Mouse (Mus musculus) yolk sac, embryonic 10.5 days (tissue): ENCODE data around the gene Mgat4e.

Source experiments
- DNase-seq: peaks from one replicate; pipeline ENCODE4 v3.0.0-alpha.2; 2017; ENCODE audit warnings: low spot score

The Mgat4e gene

DNA sequence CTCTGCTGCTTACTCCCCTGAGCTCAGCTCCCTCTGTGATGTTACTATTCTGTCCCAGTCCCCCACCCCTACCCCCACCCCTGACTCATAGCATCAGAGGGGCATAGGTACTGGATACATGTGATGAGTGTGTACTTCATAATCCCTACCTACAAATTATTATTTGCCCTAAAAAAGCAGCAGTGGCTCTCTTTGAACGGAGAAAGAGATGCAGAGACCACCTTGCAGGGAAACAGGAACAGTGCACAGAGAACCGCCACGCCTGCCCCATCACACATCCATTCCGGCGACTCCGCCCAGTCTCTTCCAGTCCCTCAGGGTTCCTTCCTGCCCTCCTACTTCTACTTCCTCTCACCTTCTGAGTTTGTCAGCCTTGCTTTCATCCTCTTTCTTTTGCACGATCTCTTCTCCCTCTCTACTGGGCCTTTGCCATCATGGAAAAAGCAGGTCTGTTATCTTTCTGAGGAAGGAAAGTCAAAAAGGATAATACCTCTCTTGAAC, at the start of gene Mgat4e:
Mgat4e (minus strand) TSS at position 51 of the 501 bp plus-strand sequence.
- no peak for DNase-seq

DNA sequence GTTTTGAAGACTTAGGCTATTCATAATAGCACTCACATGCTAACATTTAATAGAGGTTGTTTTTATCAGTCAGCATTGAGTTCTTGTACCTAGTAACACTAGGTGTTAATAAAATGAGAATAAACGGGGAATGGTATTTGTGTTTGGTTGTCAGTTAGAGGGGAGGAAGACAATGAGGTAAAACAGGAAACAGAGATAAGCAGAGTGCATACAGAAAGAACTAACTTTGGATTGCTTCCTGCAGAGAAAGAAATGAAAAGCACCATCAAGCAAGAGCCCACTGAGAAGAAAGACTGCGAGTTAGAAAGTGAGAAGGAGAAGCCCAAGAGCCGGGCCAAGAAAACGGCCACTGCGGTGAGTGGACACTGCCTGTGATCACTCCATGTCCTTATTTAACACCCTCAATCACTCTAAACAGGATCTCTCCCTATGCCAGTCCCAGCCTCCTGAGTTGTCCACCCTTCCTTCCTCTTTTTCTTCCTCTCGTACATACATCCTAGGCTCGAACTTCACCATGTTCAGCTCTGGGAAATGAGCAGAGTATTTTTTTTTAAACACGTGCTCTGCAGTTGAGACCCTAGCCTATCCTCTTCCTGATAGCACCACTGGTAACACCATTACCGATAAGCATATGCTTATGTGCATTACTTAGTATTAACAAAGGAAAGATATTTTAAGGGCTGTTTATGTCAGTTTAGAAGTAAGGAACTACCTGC, 48.0 kb upstream of the Mgat4e start:
- DNase-seq: no peak

DNA sequence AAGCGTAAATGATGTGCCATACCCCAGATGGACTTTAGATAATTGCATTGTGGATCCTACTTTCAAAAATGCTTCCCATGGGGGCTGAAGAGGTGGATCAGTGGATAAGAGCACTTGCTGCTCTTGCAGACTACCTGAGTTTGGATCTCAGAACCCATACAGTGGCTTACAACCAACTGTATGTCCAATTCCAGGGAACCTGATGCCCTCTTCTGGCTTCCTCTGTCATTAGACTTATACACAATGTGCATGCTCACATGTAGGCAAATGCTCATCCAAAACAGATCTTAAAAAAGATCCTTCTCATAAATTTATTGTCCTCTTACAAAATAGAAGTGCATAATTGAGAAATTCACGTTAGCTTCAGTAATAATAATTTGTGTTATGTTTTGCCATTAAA, 42.3 kb upstream of the Mgat4e start:
- no peak for DNase-seq

DNA sequence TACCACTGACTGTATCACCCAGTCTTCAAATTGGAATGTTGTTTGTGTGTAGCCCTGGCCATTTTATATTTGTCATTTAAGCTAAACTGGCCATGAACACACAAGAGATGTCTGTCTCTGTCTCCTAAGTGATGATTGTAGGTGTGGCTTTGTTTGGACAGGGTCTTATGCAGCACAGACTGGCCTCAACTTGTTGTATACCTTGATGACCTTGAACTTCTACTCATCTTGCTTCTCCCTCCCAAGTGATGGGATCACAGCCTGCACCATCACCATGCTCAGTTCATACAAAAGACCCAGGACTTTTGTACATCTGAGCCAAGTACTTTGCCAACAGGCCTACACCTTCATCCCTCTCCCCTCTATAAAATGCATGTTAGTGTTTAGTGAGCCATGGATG, 40.2 kb upstream of the Mgat4e start:
- no peak for DNase-seq

DNA sequence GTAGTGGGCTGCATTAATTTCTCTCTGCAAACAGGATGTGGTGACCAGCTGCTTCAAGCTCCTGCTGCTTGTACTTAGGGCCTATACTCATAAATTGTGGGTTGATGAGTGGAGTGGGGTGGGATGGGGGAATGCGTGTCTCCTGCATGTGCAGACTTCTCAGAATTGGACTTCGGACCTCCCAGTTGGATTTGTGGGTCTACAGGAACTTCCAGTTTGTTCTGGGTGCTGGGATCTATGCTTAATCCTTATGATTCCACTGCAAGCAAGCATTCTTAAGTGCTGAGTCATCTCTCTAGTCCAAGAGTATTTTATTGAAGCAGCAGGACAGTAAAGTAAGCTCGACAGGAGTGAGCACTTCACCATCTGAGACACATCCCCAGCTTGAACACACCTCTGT, 34.1 kb upstream of the Mgat4e start:
- no peak for DNase-seq

DNA sequence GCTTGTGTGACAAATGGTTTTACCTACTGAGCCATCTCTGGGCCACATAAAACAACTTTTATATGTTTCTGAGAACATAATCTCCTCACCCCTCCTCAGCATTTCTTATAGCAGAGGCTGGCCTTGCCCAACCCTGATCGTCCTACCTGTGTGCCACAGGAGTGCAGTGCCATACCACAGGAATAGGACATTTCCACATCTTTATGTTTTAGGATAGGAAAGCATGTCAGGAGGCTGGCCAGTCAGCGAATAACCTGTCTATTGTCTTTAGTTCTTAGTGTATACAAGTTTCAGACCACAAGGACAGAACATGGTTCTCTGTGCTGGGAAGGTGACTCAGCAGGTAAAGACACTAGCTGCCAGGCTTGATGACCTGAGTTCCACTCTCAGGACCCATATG, 31.3 kb upstream of the Mgat4e start:
- no peak for DNase-seq

DNA sequence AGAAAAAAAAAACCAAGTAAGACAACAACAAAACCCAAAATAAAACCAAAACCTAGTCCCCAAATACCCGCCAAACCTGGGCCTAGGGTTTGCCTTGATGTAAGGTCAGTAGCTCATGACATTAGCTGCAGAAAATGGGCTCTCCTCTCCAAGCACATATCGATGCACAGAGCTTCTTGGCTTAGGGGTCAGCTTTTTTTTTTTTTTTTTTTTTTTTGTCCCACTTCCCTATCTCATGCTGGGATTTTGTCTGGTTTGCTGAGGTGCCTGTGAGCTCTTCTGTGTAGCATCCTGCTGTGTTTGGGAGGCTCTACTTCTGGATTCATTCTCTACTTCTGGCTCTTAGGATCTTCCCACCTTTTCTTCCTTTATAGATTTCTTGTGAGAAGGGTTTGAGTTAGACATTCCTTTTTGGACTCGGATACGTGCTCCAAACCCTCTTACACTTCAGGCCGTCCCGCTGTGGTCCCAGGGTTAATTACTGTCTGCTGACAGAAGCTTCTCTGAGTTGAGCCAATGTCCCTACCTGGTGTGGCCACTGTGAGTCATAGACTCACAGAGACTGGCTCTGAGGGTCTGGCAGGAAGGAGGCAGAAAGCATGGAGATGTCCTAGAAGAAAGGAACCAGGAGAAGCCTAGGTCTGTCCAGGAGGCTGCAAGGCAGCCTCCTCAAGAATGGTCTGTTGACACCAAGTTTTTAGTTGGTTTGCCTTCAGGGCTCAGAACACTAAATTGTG, 28.1 kb upstream of the Mgat4e start:
- DNase-seq: no peak

DNA sequence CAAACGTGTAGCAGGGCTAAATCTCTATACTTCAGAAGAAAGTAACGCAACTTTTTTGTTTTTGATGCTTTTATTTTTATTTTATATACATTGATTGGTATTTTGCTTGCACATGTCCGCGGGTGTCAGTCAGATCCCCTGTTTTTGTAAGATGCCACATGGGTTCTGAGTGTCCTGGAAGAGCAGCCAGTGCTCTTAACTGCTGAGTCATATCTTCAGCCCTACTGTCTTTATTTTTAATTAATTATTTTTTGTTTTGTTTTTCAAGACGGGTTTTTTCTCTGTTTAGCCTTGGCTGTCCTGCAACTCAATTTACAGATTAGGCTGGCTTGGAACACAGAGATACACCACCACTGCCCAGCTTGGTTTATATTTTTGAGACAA, 24.4 kb upstream of the Mgat4e start:
- no peak for DNase-seq

DNA sequence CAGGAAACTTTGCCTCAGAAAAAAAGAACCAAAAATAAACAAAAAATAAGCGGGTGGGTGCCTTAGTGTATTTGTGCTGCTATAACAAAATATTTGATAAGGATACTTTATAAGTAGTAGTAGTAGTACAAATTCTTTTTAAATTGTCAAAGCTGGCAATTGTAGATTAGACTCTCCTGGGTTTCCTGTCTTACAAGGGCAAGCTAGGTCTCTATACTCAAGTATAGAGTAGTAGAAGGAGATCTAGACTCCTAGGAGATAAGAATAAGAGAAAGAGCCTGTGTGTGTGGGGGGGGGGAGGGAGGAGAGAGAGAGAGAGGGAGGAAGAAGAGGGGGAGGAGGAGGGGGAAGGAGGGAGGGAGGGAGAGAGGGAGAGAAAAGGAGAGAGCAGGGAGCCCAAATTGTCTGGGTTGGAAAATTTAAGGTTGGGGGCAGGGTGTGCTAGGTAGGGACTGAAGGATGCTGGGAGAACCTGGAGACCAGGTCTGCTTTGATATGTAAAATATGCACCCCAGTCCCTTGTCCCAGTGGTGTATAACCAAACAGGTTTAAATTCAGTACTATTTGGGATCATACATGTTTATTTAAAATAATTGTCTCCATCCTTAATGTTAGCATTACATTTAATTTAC, 23.9 kb upstream of the Mgat4e start:
- DNase-seq: no peak

DNA sequence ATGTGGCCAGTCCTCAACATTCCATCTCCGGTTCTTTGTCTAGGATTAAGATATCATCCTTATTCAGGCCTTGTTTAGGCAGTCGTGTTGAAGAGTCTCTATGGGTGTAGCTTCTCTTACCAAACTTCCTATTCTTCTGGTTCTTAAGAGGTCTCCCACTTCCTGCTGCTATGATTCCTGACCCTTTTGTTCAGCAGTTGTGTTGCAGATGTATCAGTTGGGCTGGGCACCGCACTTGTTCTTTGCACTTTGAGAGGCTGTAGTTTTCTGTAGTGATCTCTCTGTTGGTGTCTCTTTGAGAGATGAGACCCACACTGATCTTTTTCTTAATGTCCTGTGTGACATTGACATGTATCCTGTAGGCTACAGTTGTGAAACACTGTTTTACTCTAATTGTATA, 21.1 kb upstream of the Mgat4e start:
- DNase-seq: no peak

DNA sequence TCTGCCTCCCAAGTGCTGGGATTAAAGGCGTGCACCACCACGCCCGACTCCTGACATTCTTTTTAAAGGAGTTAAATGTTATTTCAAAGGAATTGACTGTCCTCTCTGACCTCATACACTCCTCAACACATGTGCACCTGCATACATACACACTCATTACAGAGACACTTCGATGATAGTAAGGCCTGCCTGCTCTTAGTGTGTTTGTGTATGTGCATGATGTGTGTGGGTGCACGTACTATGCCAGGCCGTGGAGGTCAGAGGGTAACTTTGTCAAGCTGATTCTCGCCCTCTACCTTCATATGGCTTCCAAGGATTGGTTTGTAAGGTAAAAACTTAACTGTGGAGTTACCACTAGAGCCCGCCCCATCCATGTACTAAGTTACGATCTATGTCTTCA, 20.7 kb upstream of the Mgat4e start:
- DNase-seq: no peak

DNA sequence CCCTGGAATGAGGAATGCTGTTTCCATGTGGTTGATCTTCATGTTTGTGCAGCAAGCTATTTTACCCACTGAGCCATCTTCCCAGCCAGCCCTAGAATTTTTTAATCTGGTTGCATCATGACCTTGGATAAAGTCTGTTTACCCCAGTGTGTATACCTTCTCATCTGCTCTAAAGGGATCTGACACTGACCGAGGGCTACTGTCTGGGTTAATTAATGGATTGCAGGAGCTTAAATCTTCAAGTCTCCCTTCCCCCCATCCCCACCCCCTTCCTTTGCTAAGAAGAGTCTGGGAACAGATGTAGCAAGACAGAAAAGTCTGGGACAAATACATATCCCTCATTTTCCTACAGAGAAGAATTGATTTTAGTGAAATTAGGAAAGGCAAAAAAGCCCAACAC, 18.0 kb upstream of the Mgat4e start:
- no peak for DNase-seq

DNA sequence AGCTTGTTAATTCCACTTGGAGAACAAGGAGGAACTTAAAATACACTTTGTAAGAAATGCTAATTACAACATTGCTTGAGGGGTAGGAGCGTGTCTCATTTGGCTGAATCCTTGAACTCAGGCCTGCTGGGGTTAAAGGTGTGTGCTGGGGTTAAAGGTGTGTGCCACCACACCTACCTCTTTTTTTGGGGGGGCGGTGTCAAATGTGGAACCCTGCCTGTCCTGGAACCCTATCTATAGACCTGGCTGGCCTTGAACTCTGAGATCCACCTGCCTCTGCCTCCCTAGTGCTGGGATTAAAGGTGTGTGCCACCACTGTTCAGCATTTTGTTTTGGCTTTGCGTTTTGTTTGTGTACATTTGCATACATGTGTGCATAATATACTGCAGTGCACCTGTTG, 14.2 kb upstream of the Mgat4e start:
- DNase-seq: no peak

DNA sequence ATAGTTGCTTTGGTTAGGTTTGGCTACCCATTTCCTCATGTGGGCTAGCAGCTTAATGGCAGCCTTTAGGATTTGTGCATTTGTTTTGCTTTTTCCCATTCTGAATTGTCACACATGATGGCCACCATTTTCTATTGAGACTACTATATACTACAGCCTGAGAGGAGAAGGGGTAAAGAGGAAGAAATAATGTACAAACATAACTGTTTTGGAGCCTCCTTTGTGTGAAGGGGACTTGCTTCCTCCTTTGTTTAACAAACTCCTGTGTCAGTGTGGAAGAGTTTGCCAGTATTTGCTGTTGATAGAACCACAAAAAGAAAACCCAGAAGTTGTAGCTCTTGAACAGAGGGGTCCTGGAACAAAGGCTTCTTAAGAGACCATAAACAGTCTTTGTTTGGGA, 13.0 kb upstream of the Mgat4e start:
- no peak for DNase-seq

DNA sequence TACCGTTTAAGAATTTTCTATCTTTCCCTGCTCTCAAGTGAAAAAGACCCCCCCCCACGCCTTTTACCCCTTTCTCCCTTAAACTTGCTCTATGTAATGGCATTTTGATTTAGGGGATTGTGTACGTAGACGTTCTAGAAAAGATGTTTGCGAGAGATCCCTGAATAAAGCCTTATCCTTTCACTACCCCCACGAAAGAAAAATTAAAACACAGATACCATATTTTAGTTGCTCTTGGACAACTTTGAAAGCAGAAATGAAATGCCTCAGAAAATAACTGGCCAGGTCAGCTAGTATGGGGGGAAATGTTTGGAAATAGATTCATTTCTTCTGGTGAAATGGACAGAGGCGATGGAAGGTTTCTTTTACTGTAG, 12.3 kb upstream of the Mgat4e start:
- no peak for DNase-seq

DNA sequence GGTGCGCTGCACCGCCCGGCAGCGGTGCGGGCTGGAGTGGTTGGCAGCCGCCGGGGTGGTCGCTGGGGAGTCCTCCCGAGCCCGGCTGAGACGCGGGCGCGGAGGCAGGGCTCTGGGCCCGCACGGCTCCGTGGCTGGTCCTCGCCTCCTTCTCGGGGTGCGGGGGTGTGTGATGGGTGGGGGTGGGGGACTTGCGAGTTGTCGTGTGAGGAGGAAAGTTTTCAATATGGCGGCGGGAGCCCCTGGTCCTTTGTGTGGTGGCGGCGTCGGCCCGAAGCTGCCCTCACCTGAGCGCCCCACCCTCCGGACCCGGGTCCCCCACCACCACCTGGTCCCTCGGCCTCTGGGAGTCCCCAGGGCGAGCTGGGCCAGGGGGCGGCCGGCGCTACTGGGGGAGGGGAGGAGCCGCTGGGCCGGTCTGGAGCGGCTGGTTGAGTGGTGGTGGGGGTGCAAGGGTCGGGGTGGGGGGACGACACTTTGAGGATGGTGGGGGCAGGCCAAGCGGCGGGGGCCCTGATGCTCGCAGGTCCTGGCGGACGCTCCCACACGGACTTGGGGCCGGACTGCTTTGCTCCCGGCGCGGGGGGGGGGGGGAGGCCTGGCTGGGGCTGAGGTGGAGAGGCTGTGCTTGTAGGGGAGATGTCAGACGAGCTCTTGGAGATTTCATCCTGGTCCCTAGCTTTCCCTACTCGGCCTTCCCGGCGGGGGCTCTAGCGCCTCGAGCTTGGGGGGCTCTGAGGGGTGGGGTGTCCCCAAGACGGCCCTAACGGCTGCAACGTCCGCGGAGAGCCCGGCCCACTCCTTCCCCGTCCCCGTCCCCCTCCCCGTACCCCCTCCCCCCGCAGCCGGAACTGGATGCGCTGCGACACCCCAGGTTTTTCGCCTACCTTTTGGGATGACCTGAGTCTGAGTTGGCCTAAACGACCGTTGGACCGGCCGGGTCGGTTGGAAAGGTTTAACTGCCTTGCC, 11.6 kb upstream of the Mgat4e start:
- peak; percentile 60 for DNase-seq

DNA sequence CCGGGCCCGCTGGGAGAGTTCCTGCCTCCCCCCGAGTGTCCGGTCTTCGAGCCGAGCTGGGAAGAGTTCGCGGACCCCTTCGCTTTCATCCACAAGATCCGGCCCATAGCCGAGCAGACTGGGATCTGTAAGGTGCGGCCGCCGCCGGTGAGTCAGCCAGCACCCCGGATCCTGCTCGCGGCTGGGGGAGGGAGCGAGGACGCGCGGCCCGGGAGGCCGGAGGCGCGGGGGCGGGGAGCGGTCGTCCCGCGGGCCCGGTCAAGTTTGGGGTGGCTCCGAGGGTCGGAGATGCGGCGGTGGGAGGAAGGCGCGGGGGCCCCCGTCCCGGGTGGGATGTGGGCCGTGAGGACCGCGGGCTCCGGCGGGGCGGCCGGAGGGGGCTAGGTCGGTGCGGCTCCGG, 10.9 kb upstream of the Mgat4e start:
- no peak for DNase-seq

DNA sequence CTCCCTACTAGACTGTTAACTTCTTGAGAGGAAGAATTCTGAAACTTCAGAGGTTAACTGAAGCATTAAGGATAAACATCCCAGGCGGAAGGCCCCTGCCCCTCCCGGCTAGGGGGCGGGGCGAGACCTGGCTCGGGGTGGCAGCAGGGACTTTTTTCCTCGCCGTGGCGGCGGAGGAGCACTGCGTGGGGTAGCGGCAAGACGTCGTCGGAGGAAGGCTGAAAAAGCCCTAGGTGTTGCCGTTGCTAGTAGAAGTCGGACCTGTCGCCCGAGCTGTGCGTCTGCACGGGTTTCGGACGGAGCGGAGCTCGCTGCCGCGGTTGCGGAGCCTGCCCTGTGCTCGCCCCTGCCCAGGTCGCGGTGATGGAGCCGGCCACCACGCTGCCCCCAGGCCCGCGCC, 10.5 kb upstream of the Mgat4e start, which contains the start of gene Kdm5b:
Kdm5b (plus strand) TSS at position 196 of the 400 bp plus-strand sequence.
- peak; percentile 89 for DNase-seq

DNA sequence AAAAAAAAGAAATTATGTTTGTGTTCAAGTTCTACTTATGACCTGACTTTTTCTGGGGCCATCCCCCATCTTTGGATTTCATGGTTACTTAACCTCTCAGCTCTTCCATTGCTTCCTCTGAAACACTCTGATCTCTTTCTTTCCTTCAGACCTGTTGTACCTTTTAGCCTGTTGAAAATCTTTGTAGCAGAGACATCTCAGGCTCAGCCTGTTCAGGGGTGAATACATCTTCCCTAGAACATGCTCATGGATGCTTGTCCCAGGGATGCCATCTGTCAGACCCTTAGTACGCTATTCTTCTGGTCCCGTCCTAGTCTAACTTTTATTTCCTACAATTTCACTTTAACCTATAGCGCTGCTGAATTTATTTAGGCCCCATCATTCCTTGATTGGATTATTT, 9.7 kb upstream of the Mgat4e start:
- no peak for DNase-seq

DNA sequence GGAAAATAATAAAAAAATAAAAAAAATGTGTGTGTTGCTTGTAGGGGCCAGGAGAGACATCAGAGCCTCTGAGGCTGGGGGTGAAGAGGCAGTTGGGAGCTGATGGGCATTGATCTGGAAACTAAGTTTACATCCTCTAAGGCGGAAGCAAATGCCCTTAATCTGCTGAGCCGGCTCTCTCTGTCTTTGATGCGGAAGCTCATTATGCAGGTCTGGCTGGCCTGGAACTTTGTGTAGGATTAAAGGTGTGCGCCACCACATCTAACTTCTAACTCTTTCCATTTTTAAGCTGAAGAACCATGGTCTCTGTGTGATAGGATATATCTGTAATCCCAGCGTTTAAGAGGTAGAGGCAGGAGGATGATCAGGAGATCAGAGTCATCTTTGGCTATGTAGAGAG, 9.0 kb upstream of the Mgat4e start:
- no peak for DNase-seq

DNA sequence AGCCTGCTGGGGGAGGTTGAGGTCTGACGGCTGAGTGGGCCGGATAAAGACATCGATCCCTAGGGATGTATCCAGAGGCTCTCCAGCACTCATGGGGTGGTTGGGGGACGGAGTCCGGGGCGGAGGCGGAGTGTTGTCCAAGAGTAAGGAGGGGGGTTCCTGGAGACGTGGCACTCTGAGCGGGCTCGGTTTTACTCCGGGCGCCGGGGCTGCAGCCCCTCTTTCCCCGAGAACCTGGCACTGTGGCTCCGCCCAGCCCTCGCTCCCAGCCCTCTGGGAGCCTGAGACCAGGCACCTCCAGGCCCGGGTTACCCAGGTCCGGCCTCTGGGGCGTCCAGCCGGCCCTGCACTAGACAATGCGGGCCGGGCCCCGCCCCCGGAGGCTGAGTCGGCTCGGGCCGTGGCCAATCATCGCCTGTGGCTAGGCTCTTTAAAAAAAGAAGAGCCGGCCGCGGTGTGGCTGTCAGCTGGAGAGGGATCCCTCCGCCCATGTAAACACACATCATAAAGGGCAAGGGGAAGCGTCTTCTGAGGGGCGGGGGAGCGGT, 7.3 kb upstream of the Mgat4e start:
- DNase-seq: peak; percentile 96
